Mouse (Mus musculus) hematopoietic multipotent progenitor cell, adult 10-12 weeks (in vitro differentiated cells): ENCODE measurements around the gene 2210010C04Rik. TPM values are rescaled to one million over a fixed set of nuclear protein-coding genes. Genes with fewer than 3 reads are reported as not detected.

Experiments used
- polyA plus RNA-seq: library from polyadenylated mRNA; stranded (reverse); fragments of >175 nt; gene quantifications from 2 replicates; pipeline ENCODE4 v1.2.3, GENCODE M21; 2012; ENCODE audit warnings: low replicate concordance

2210010C04Rik gene
- 0.10 and 0.22 TPM in 2 replicates for polyA plus RNA-seq

GRCm38 (mm10) chr6:41035409-41035808 is at the start of gene 2210010C04Rik:
TSS of gene 2210010C04Rik (minus strand) at chr6:41035509.

GRCm38 (mm10) chr6:40999379-40999778 is 35.9 kb downstream of the 2210010C04Rik start, which contains the start of gene Gm2663:
TSS of gene Gm2663 (minus strand) at chr6:40999479.

Other genes with a start within 250 kb of the 2210010C04Rik start
- gene Moxd2, start 148.0 kb downstream of the 2210010C04Rik start, polyA plus RNA-seq = not detected in 2 replicates
- not detected in 2 replicates for gene Prss58, start 135.1 kb downstream of the 2210010C04Rik start, polyA plus RNA-seq
- not detected in 2 replicates for gene 1700074P13Rik, start 95.0 kb downstream of the 2210010C04Rik start, polyA plus RNA-seq
- not detected in 2 replicates for gene Gm4744, start 83.6 kb downstream of the 2210010C04Rik start, polyA plus RNA-seq
- gene 1810009J06Rik, start 70.8 kb downstream of the 2210010C04Rik start, polyA plus RNA-seq = not detected in 2 replicates
- not detected in 2 replicates for gene Gm2663, start 36.0 kb downstream of the 2210010C04Rik start, polyA plus RNA-seq